Comparison of ENCODE assay signal across 21 mouse cellular contexts in the genomic region with DNA sequence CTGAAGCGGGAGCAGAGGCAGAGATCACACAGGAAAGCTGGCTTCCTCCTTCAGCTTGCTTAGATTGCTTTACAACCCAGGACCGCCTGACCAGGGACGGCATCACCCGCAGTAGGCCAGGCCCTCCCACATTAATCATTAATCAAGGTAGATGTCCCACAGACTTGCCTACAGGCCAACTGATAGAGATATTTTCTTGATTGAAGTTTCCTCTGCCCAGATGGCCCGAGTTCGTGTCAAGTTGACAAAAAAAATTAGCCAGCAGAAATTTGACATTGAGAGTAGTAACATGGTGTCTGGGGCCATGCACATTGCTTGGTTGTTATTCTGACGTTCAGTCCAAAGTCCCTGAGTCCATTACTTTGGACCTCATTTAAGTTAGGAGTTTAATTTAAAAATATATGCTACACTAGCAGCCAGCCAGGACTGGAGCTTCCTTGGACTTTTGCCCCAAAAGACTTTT.
DNase-seq lines count a peak whose midpoint lies in the region; ATAC-seq and TF ChIP-seq lines count a peak whose summit lies in the region.
"Had no signal": no experiment of that assay in that cellular context is flagged by ENCODE, and none has a peak within 500 bp of the region (broad histone marks: within the 10 kb centered on the region; RNA-seq: fewer than 3 reads in every experiment).

No protein-coding gene starts in this region.

- H3K4me3 ChIP-seq in lung, adult 2 months (replicated peaks; ENCODE audit: extremely low read depth, low read depth, low read length) = no peak overlapping the region
- no peak overlapping the region for H3K4me3 ChIP-seq in stomach, embryonic 16.5 days (replicated peaks; ENCODE audit: low read length)
- no peak overlapping the region for H3K4me3 ChIP-seq in hindbrain, postnatal 0 days (ENCODE audit: low read length)
- H3K4me3 ChIP-seq: embryonic facial prominence, embryonic 13.5 days; heart, adult 2 months; hindbrain, embryonic 13.5 days; midbrain, embryonic 13.5 days; myocyte; neural tube, embryonic 15.5 days had no signal

- no peak for TF ChIP-seq POLR2A in lung, adult 2 months (IDR thresholded peaks at IDR 0.05; ENCODE audit: borderline replicate concordance, extremely low read depth, low read depth, low read length)

- 47% methylated on average over 7 of the region's 7 CpGs for WGBS in lung, adult 2 months
- 52% methylated on average over 7 of the region's 7 CpGs for WGBS in stomach, embryonic 16.5 days
- WGBS in hindbrain, postnatal 0 days = 81% methylated on average over 7 of the region's 7 CpGs

- no peaks in the 10 kb centered on the region for H3K27me3 ChIP-seq in stomach, embryonic 16.5 days (ENCODE audit: control insufficient read depth, insufficient read depth, low read length)
- H3K27me3 ChIP-seq in hindbrain, postnatal 0 days (ENCODE audit: insufficient read depth, low read length) = no peaks in the 10 kb centered on the region
- H3K27me3 ChIP-seq: embryonic facial prominence, embryonic 13.5 days; hindbrain, embryonic 13.5 days; midbrain, embryonic 13.5 days; neural tube, embryonic 15.5 days had no signal

- no peak overlapping the region for H3K4me2 ChIP-seq in stomach, embryonic 16.5 days (ENCODE audit: low read depth, low read length)
- no peak overlapping the region for H3K4me2 ChIP-seq in hindbrain, postnatal 0 days (ENCODE audit: low read depth, low read length)
- H3K4me2 ChIP-seq: embryonic facial prominence, embryonic 13.5 days; hindbrain, embryonic 13.5 days; midbrain, embryonic 13.5 days; neural tube, embryonic 15.5 days had no signal

- no peaks in the 10 kb centered on the region for H3K36me3 ChIP-seq in stomach, embryonic 16.5 days (ENCODE audit: control insufficient read depth, insufficient read depth, low read length)
- H3K36me3 ChIP-seq in hindbrain, postnatal 0 days (ENCODE audit: insufficient read depth, low read length) = no peaks in the 10 kb centered on the region
- H3K36me3 ChIP-seq: embryonic facial prominence, embryonic 13.5 days; hindbrain, embryonic 13.5 days; midbrain, embryonic 13.5 days; neural tube, embryonic 15.5 days had no signal

- H3K9me3 ChIP-seq in stomach, embryonic 16.5 days (replicated peaks; ENCODE audit: control insufficient read depth, low read length) = no peaks in the 10 kb centered on the region
- H3K9me3 ChIP-seq in hindbrain, postnatal 0 days (ENCODE audit: low read length) = no peaks in the 10 kb centered on the region
- H3K9me3 ChIP-seq: embryonic facial prominence, embryonic 13.5 days; hindbrain, embryonic 13.5 days; midbrain, embryonic 13.5 days; neural tube, embryonic 15.5 days had no signal

- DNase-seq in lung, postnatal 25 days (ENCODE audit: low spot score) = peak; percentile 28
- no peak for DNase-seq in lung, adult 2 months
- peak; percentile 54 for DNase-seq in kidney, adult 9 months
- peak; percentile 20 to 47 for DNase-seq in kidney, postnatal 4 days
- DNase-seq in hindbrain, postnatal 0 days (ENCODE audit: low spot score) = no peak
- DNase-seq in frontal cortex, adult 2 months (ENCODE audit: extremely low spot score in 1 of 2, low spot score in 1 of 2) = no peak
- no peak for DNase-seq in thymus, postnatal 0 days (ENCODE audit: low spot score)
- DNase-seq: adrenal gland, postnatal 14 days; cerebellum, adult 11-12 months; gastrocnemius, postnatal 10 days; heart, adult 2 months; heart, postnatal 10 days; right cerebral cortex, postnatal 4 days; thymus, adult 18-20 months had no signal

- H3K4me1 ChIP-seq in lung, adult 2 months (ENCODE audit: control insufficient read depth, insufficient read depth, low read length) = peaks cover 10% of the 10 kb centered on the region
- no peaks in the 10 kb centered on the region for H3K4me1 ChIP-seq in stomach, embryonic 16.5 days (ENCODE audit: control insufficient read depth, insufficient read depth, low read length)
- H3K4me1 ChIP-seq in hindbrain, postnatal 0 days (ENCODE audit: insufficient read depth, low read length) = no peaks in the 10 kb centered on the region
- H3K4me1 ChIP-seq: embryonic facial prominence, embryonic 13.5 days; hindbrain, embryonic 13.5 days; midbrain, embryonic 13.5 days; neural tube, embryonic 15.5 days had no signal

- H3K9ac ChIP-seq in stomach, embryonic 16.5 days (ENCODE audit: low read length) = no peak overlapping the region
- H3K9ac ChIP-seq in hindbrain, postnatal 0 days (replicated peaks; ENCODE audit: low read length) = no peak overlapping the region
- H3K9ac ChIP-seq: embryonic facial prominence, embryonic 13.5 days; hindbrain, embryonic 13.5 days; midbrain, embryonic 13.5 days; neural tube, embryonic 15.5 days had no signal

- no peak for TF ChIP-seq CTCF in lung, adult 2 months (IDR thresholded peaks at IDR 0.05; ENCODE audit: insufficient read depth, low read length)
- TF ChIP-seq CTCF in hindbrain, postnatal 0 days (IDR thresholded peaks at IDR 0.05; ENCODE audit: low read depth) = no peak

- no peak overlapping the region for H3K27ac ChIP-seq in stomach, embryonic 16.5 days (ENCODE audit: low read length)
- no peak overlapping the region for H3K27ac ChIP-seq in hindbrain, postnatal 0 days
- H3K27ac ChIP-seq: embryonic facial prominence, embryonic 13.5 days; heart, adult 2 months; hindbrain, embryonic 13.5 days; macrophage; midbrain, embryonic 13.5 days; neural tube, embryonic 15.5 days had no signal

- ATAC-seq in stomach, embryonic 16.5 days (ENCODE audit: insufficient read depth, low FRiP score) = peak; percentile 60; the same call in 1 of the 2 replicates
- ATAC-seq in hindbrain, postnatal 0 days = no peak
- ATAC-seq: midbrain, embryonic 13.5 days had no signal

Comparison
In these comparisons a context has a peak if more than half of its experiments do, and no peak if none do; other contexts are left out.
1. DNase-seq: peak in lung, postnatal 25 days (single experiment), kidney, adult 9 months (single experiment) and kidney, postnatal 4 days (2 of 2); none in lung, adult 2 months (single experiment), hindbrain, postnatal 0 days (single experiment), frontal cortex, adult 2 months (0 of 2) and thymus, postnatal 0 days (single experiment).